Mouse (Mus musculus): ENCODE results near the gene Scnn1a. TPM values are rescaled to one million over a fixed set of nuclear protein-coding genes. Genes with fewer than 3 reads are reported as not detected.

The Scnn1a gene
- polyA plus RNA-seq, 1 experiment from 2014 or later, result 1.8 TPM

DNA sequence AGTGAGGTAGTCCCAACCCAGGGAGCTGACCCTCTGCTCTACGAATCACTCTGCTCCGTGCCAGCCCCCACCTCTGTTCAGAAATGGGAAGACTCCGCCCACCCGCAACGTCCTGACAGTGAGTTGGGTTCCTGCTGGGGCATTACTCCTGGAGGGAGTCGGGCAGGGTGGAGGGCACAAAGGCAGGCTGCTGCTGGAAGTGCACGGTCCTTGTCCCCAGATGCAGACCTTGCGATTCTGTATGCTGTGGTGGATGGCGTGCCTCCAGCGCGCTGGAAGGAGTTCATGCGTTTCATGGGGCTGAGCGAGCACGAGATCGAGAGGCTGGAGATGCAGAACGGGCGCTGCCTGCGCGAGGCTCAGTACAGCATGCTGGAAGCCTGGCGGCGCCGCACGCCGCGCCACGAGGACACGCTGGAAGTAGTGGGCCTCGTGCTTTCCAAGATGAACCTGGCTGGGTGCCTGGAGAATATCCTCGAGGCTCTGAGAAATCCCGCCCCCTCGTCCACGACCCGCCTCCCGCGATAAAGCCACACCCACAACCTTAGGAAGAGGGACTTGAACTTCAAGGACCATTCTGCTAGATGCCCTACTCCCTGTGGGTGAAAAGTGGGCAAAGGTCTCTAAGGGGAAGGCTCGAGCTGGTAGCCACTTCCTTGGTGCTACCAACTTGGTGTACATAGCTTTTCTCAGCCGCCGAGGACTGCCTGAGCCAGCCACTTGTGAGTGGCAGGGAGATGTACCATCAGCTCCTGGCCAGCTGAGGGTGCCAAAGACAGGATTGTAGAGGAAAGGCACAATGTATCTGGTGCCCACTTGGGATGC lies 41.2 kb downstream of the Scnn1a start:
- no peaks in the 10 kb centered on the region for H3K4me1 ChIP-seq (ENCODE audit: insufficient read depth)
- H3K9ac ChIP-seq, result no peak overlapping the region
- ATAC-seq (ENCODE audit: insufficient read depth) (no peak), DNase-seq (peak; percentile 72)
- 40% methylated on average over 38 of the region's 38 CpGs for WGBS
- peaks cover 61% of the 10 kb centered on the region for H3K36me3 ChIP-seq (ENCODE audit: insufficient read depth)
- no peak overlapping the region for H3K27ac ChIP-seq (ENCODE audit: low read depth)
- TF ChIP-seq CTCF (IDR thresholded peaks at IDR 0.05; ENCODE audit: low read depth), result peak; percentile 57
- H3K4me2 ChIP-seq, result no peak overlapping the region
- H3K9me3 ChIP-seq (ENCODE audit: low read depth, low read length), result no peaks in the 10 kb centered on the region
- H3K4me3 ChIP-seq (ENCODE audit: low read depth, low read length), result no peak overlapping the region
- peaks cover 12% of the 10 kb centered on the region; the same call in 1 of the 2 replicates for H3K27me3 ChIP-seq (ENCODE audit: insufficient read depth, low read length)

DNA sequence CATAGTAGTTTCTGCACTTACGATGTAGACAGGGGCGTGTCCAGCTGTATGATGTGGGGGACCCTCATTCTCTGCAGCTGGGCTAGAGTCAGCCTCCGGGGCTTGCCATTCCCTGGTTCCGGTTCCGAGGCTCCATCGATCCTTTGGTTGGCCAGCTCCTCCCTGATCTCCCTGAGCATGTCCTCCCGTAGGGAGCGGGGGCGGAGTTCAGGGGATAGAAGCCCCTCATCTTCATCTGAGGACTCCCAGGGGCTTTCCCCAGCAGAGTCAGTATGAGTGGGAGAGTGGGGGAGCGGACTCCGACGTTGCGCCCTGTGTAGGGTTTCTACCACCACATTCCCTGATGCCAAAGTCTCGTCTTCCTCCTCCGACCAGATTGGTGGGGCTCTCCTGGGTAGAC lies 42.6 kb downstream of the Scnn1a start:
- Histone ChIP-seq H3K9me3 (ENCODE audit: low read depth, low read length) (no peaks in the 10 kb centered on the region), H3K4me2 (no peak overlapping the region), H3K36me3 (ENCODE audit: insufficient read depth) (peaks cover 50% of the 10 kb centered on the region), H3K4me1 (ENCODE audit: insufficient read depth) (no peaks in the 10 kb centered on the region), H3K9ac (no peak overlapping the region), H3K27me3 (ENCODE audit: insufficient read depth, low read length) (peaks cover 12% of the 10 kb centered on the region; the same call in 1 of the 2 replicates), H3K4me3 (ENCODE audit: low read depth, low read length) (no peak overlapping the region), H3K27ac (ENCODE audit: low read depth) (no peak overlapping the region)
- WGBS, result 24% methylated on average over 15 of the region's 15 CpGs
- DNase-seq (no peak), ATAC-seq (ENCODE audit: insufficient read depth) (peak; percentile 19)
- no peak for TF ChIP-seq CTCF (IDR thresholded peaks at IDR 0.05; ENCODE audit: low read depth)

DNA sequence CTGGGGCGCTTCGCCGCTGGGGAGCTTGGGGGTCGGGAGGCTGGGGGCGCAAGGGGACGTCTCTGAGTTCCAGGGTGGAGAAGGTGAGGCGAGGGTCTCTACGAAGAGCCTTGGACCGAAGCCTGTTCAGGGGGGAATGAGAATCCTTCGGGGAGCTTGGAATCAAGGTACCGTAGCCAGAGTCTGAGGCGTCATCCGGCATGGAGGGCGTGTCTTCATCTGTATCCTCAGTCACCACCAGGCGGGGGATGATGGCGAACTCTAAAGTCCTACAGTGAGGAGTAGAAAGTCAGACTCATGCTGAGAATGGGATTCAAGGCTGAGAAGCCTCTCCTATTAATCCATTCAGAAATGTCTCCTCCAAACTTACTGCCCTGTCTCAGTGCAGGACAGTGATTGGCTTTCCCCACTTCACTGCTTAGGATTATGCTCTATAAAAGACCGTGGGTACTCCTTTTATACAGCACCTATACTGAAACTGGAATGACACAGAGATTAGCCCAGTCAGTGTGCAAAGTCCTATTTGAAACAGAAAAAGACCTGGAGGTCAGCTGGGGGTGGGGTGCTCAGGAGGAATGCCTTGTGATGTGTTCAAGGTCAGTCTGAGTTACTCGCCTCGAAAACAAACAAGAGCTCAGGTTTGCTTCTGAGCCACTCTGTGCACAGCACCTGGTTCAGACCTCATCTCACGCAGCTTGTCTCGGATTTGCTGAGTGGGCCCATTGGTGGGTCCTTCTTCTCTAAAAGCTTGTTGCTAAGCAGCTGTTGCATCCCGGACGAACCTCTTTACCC lies 43.2 kb downstream of the Scnn1a start:
- TF ChIP-seq CTCF (IDR thresholded peaks at IDR 0.05; ENCODE audit: low read depth), result peak; percentile 35
- H3K27ac ChIP-seq (ENCODE audit: low read depth), result no peak overlapping the region
- no peaks in the 10 kb centered on the region for H3K9me3 ChIP-seq (ENCODE audit: low read depth, low read length)
- peaks cover 12% of the 10 kb centered on the region; the same call in 1 of the 2 replicates for H3K27me3 ChIP-seq (ENCODE audit: insufficient read depth, low read length)
- no peak overlapping the region for H3K4me3 ChIP-seq (ENCODE audit: low read depth, low read length)
- no peak overlapping the region for H3K4me2 ChIP-seq
- 0 out of 2 replicates have a peak, but pooled peaks cover under 1% of the 10 kb centered on the region for H3K4me1 ChIP-seq (ENCODE audit: insufficient read depth)
- no peak overlapping the region for H3K9ac ChIP-seq
- H3K36me3 ChIP-seq (ENCODE audit: insufficient read depth), result peaks cover 44% of the 10 kb centered on the region
- 18% methylated on average over 23 of the region's 23 CpGs for WGBS
- DNase-seq, result peak; percentile 58
- ATAC-seq (ENCODE audit: insufficient read depth), result peak; percentile 33

DNA sequence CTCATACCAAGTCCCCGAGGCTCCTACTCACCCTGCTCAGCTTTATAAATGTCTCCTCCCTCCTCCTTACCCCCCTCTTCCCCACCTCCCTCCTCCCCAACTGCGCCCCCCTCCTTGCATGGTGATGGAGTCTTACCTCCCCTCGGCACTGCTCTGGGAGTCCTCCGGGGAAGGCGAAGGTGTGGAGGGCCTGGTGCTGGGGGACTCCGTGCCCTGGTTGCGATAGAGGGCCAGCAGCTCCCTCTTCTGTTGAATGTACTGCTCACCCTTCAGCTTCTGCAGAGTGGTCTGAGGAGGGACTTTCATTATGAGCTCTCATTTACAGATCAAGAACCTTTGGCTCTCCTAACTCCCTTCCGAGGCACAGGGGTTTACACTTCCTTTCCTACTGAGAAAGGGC lies 44.0 kb downstream of the Scnn1a start:
- peaks cover 36% of the 10 kb centered on the region for H3K36me3 ChIP-seq (ENCODE audit: insufficient read depth)
- H3K4me3 ChIP-seq (ENCODE audit: low read depth, low read length), result no peak overlapping the region
- peak; percentile 39; the same call in 1 of the 2 replicates for ATAC-seq (ENCODE audit: insufficient read depth)
- no peak overlapping the region for H3K4me2 ChIP-seq
- peaks cover 12% of the 10 kb centered on the region; the same call in 1 of the 2 replicates for H3K27me3 ChIP-seq (ENCODE audit: insufficient read depth, low read length)
- WGBS, result 4% methylated on average over 8 of the region's 8 CpGs
- peak; percentile 62 for TF ChIP-seq CTCF (IDR thresholded peaks at IDR 0.05; ENCODE audit: low read depth)
- peak; percentile 57 for DNase-seq
- H3K27ac ChIP-seq (ENCODE audit: low read depth), result no peak overlapping the region
- no peaks in the 10 kb centered on the region for H3K9me3 ChIP-seq (ENCODE audit: low read depth, low read length)
- no peak overlapping the region for H3K9ac ChIP-seq
- 0 out of 2 replicates have a peak, but pooled peaks cover 3% of the 10 kb centered on the region for H3K4me1 ChIP-seq (ENCODE audit: insufficient read depth)

DNA sequence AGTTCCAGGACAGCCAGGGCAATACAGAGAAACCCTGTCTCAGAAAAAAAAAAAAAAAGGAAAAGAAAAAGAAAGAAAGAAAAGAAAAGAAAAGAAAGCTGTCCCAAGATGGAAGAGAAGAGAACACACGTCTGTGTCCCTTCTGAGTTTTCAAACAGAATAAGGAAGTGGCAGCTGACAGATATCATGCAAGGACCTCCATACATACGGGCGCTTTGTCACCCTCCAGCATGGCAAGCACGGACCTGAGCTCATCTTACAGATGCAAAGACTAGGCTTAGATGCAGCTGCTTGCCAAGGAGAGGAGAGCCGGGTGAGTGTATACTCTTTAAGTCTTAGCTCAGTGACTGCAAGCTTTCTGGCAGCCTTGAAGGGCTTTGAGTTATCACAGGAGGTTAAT lies 45.1 kb downstream of the Scnn1a start:
- no peak overlapping the region for H3K4me3 ChIP-seq (ENCODE audit: low read depth, low read length)
- H3K27me3 ChIP-seq (ENCODE audit: insufficient read depth, low read length), result peaks cover 12% of the 10 kb centered on the region; the same call in 1 of the 2 replicates
- DNase-seq, result no peak
- no peak for TF ChIP-seq CTCF (IDR thresholded peaks at IDR 0.05; ENCODE audit: low read depth)
- H3K36me3 ChIP-seq (ENCODE audit: insufficient read depth), result peaks cover 25% of the 10 kb centered on the region
- H3K9me3 ChIP-seq (ENCODE audit: low read depth, low read length), result no peaks in the 10 kb centered on the region
- H3K4me1 ChIP-seq (ENCODE audit: insufficient read depth), result 0 out of 2 replicates have a peak, but pooled peaks cover 3% of the 10 kb centered on the region
- no peak overlapping the region for H3K27ac ChIP-seq (ENCODE audit: low read depth)
- 78% methylated on average over 5 of the region's 5 CpGs for WGBS
- no peak overlapping the region for H3K4me2 ChIP-seq
- no peak for ATAC-seq (ENCODE audit: insufficient read depth)
- no peak overlapping the region for H3K9ac ChIP-seq

DNA sequence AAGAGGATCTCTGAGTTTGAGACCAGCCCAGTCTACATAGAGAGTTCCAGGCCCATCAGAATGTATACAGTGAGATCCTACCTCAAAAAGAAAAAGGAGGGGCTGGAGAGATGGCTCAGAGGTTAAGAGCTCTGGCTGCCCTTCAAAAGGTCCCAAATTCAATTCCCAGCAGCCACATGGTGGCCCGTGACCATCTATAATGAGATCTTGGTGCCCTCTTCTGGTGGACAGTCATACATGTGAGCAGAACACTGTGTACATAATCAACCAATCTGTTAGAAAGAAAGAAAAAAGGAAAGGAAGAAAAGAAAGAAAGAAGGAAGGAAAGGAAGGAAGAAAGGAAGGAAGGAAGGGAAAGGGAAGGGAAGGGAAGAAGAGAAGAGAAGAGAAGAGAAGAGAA lies 45.7 kb downstream of the Scnn1a start:
- ATAC-seq (ENCODE audit: insufficient read depth) (no peak), DNase-seq (peak; percentile 50)
- WGBS, result 69% methylated on average over 1 of the region's 1 CpGs
- H3K4me1 ChIP-seq (ENCODE audit: insufficient read depth), result 0 out of 2 replicates have a peak, but pooled peaks cover 3% of the 10 kb centered on the region
- no peak overlapping the region for H3K9ac ChIP-seq
- no peak overlapping the region for H3K27ac ChIP-seq (ENCODE audit: low read depth)
- H3K9me3 ChIP-seq (ENCODE audit: low read depth, low read length), result no peaks in the 10 kb centered on the region
- peak; percentile 42 for TF ChIP-seq CTCF (IDR thresholded peaks at IDR 0.05; ENCODE audit: low read depth)
- H3K27me3 ChIP-seq (ENCODE audit: insufficient read depth, low read length), result peaks cover 12% of the 10 kb centered on the region; the same call in 1 of the 2 replicates
- H3K4me2 ChIP-seq, result no peak overlapping the region
- H3K36me3 ChIP-seq (ENCODE audit: insufficient read depth), result peaks cover 19% of the 10 kb centered on the region
- H3K4me3 ChIP-seq (ENCODE audit: low read depth, low read length), result no peak overlapping the region

Measured in lung, embryonic 14.5 days (tissue).